Mouse (Mus musculus) thymus, adult 2 months (tissue): ENCODE data around the gene Exoc4.

ENCODE experiments used
- CTCF ChIP-seq: fragments of 200-500 bp; IDR thresholded peaks from 2 replicates; pipeline ENCODE4 v1.5.1; 2012; ENCODE audit warnings: mild to moderate bottlenecking, control low read depth, low read length, moderate library complexity, borderline replicate concordance; ENCODE audit not compliant: control insufficient read depth, poor library complexity, insufficient read depth; ENCODE audit errors: extremely low read depth
- POLR2A ChIP-seq: fragments of 200-500 bp; IDR thresholded peaks from 2 replicates; pipeline ENCODE4 v1.6.1; 2012; ENCODE audit warnings: mild to moderate bottlenecking, low read length, control low read depth, moderate library complexity; ENCODE audit not compliant: control insufficient read depth, poor library complexity, insufficient read depth; ENCODE audit errors: extremely low read depth

DNA sequence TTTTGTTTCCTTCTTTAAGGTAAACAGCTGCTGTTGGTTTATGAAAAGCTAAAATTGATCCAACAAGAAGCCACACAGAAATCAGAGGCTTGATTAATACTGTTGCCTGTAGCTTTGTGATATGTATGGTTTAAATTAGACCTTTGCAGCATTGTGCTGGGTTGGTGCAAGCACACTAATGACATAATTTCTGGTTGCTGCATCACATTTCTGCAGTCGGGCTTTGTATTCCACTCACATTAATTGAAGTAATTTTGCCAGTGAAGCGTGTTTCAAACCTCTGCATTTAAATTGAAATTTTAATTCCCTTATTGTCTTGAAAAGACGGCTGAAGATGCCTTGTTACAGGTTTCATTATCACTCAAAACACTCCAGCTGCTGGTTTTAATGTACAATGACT is 34.6 kb downstream of the Exoc4 start:
- TF ChIP-seq CTCF = no peak
- TF ChIP-seq POLR2A = no peak
